Comparison of ENCODE assay signal across 13 mouse cellular contexts in the genomic region with DNA sequence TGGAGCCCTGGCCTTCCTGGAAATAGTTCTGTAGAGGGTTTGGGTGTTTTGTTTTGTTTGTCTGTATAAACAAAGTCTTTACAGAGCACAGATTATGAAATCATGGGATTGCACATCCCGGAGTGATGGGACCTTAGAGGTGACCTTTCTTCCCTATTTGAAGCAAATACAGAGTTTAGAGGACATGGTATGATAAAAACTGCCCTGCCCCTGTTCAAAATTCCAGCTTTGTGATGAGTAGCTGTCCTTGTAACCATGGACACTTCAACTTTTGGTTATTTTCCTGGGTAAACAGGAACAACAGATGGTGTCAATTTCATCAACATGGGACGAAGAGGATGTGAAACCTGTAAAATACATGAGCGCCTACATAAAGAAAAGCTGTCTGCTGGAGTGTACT. TPM values are rescaled to one million over a fixed set of nuclear protein-coding genes. Genes with fewer than 3 reads are reported as not detected.
DNase-seq lines count a peak whose midpoint lies in the region; ATAC-seq and TF ChIP-seq lines count a peak whose summit lies in the region.
"Had no signal": no experiment of that assay in that cellular context is flagged by ENCODE, and none has a peak within 500 bp of the region (broad histone marks: within the 10 kb centered on the region; RNA-seq: fewer than 3 reads in every experiment).

No protein-coding gene starts in this region.

- no peak for DNase-seq in forebrain, embryonic 10.5 days (ENCODE audit: extremely low spot score, low spot score)
- peak; percentile 82 for DNase-seq in lung, postnatal 0 days (ENCODE audit: low spot score)
- DNase-seq in lung, postnatal 4 days: no peak
- DNase-seq in liver, embryonic 14.5 days (ENCODE audit: low read depth in 3 of 3, low spot score in 3 of 3): no peak
- peak; percentile 65 for DNase-seq in splenic B cell, adult 2 months (ENCODE audit: low read depth, low spot score)
- no peak for DNase-seq in left cerebral cortex, postnatal 25 days (ENCODE audit: low spot score in 2 of 2)
- DNase-seq: kidney, adult 18-20 months; spleen, adult 18-20 months had no signal

- no peak for ATAC-seq in forebrain, embryonic 12.5 days (ENCODE audit: low FRiP score)
- no peak for ATAC-seq in lung, postnatal 0 days
- ATAC-seq in liver, embryonic 14.5 days (ENCODE audit: insufficient read depth): no peak
- ATAC-seq in cerebellum, adult (ENCODE audit: insufficient number of reproducible peaks, low FRiP score, low TSS enrichment): no peak
- ATAC-seq: forebrain, embryonic 16.5 days; Patski had no signal

- WGBS in forebrain, embryonic 10.5 days: 94% methylated on average over 3 of the region's 3 CpGs
- WGBS in forebrain, embryonic 12.5 days: 91% methylated on average over 3 of the region's 3 CpGs
- WGBS in lung, postnatal 0 days: 68% methylated on average over 3 of the region's 3 CpGs
- WGBS in liver, embryonic 14.5 days (ENCODE audit: insufficient replicate concordance): 78% methylated on average over 3 of the region's 3 CpGs

- peak; percentile 50; the same call in 1 of the 2 replicates for TF ChIP-seq EP300 in lung, postnatal 0 days (IDR thresholded peaks at IDR 0.05)
- no peak for TF ChIP-seq EP300 in liver, embryonic 14.5 days (IDR thresholded peaks at IDR 0.05; ENCODE audit: low read depth)

- no peak overlapping the region; the same call in 1 of the 2 replicates for H3K4me2 ChIP-seq in forebrain, embryonic 12.5 days
- peak overlapping the region; percentile 68; the same call in 1 of the 2 replicates for H3K4me2 ChIP-seq in lung, postnatal 0 days (replicated peaks; ENCODE audit: low read depth, low read length)
- H3K4me2 ChIP-seq in liver, embryonic 14.5 days (ENCODE audit: low read depth): peak overlapping the region; percentile 89

- TF ChIP-seq CTCF in lung, postnatal 0 days (IDR thresholded peaks at IDR 0.05): no peak
- TF ChIP-seq CTCF in liver, embryonic 14.5 days (IDR thresholded peaks at IDR 0.05; ENCODE audit: low read depth): no peak

- no peak overlapping the region for H3K27ac ChIP-seq in forebrain, embryonic 10.5 days
- no peak overlapping the region for H3K27ac ChIP-seq in forebrain, embryonic 12.5 days
- H3K27ac ChIP-seq in lung, postnatal 0 days (ENCODE audit: low read length): peak overlapping the region; percentile 100
- no peak overlapping the region; the same call in 1 of the 2 replicates for H3K27ac ChIP-seq in liver, embryonic 14.5 days

- H3K27me3 ChIP-seq in forebrain, embryonic 10.5 days (ENCODE audit: poor library complexity, severe bottlenecking): no peaks in the 10 kb centered on the region
- no peaks in the 10 kb centered on the region for H3K27me3 ChIP-seq in forebrain, embryonic 12.5 days
- H3K27me3 ChIP-seq in lung, postnatal 0 days (replicated peaks; ENCODE audit: insufficient read depth, low read length): no peaks in the 10 kb centered on the region
- no peaks in the 10 kb centered on the region for H3K27me3 ChIP-seq in liver, embryonic 14.5 days (ENCODE audit: control insufficient read depth, insufficient read depth, low read length)
- H3K27me3 ChIP-seq in splenic B cell, adult 2 months (ENCODE audit: control insufficient read depth, insufficient read depth, low read length, poor library complexity, severe bottlenecking): no peaks in the 10 kb centered on the region
- H3K27me3 ChIP-seq: heart, embryonic 12.5 days; Patski had no signal

- peaks cover 34% of the 10 kb centered on the region for H3K4me1 ChIP-seq in forebrain, embryonic 10.5 days
- peaks cover 33% of the 10 kb centered on the region for H3K4me1 ChIP-seq in forebrain, embryonic 12.5 days
- peaks cover 12% of the 10 kb centered on the region; the same call in 1 of the 2 replicates for H3K4me1 ChIP-seq in lung, postnatal 0 days (ENCODE audit: insufficient read depth, low read depth, low read length)
- H3K4me1 ChIP-seq in liver, embryonic 14.5 days (replicated peaks; ENCODE audit: control insufficient read depth in 2 of 2, insufficient read depth in 2 of 2, low read length in 1 of 2): peaks cover 21 to 25% of the 10 kb centered on the region in 2 experiments

- peaks cover 16% of the 10 kb centered on the region for H3K36me3 ChIP-seq in forebrain, embryonic 10.5 days (replicated peaks)
- no peaks in the 10 kb centered on the region for H3K36me3 ChIP-seq in forebrain, embryonic 12.5 days (replicated peaks)
- H3K36me3 ChIP-seq in lung, postnatal 0 days (ENCODE audit: insufficient read depth, low read length): no peaks in the 10 kb centered on the region
- peaks cover 4% of the 10 kb centered on the region; the same call in 1 of the 2 replicates for H3K36me3 ChIP-seq in liver, embryonic 14.5 days (replicated peaks; ENCODE audit: control insufficient read depth, insufficient read depth, low read depth)
- peaks cover 2% of the 10 kb centered on the region; the same call in 1 of the 2 replicates for H3K36me3 ChIP-seq in splenic B cell, adult 2 months (ENCODE audit: control insufficient read depth, insufficient read depth, low read length, poor library complexity, severe bottlenecking)

- peak overlapping the region; percentile 100 for H3K4me3 ChIP-seq in forebrain, embryonic 10.5 days
- H3K4me3 ChIP-seq in forebrain, embryonic 12.5 days (replicated peaks): no peak overlapping the region; the same call in 1 of the 2 replicates
- H3K4me3 ChIP-seq in lung, postnatal 0 days (ENCODE audit: low read depth, low read length): no peak overlapping the region
- peak overlapping the region in 1 of 2 experiments; percentile 59; a peak in 2 of 4 replicates for H3K4me3 ChIP-seq in liver, embryonic 14.5 days (ENCODE audit: insufficient read depth in 1 of 2, low read depth in 2 of 2, low read length in 2 of 2)

- no peaks in the 10 kb centered on the region for H3K9me3 ChIP-seq in forebrain, embryonic 10.5 days
- no peaks in the 10 kb centered on the region for H3K9me3 ChIP-seq in forebrain, embryonic 12.5 days
- H3K9me3 ChIP-seq in lung, postnatal 0 days (ENCODE audit: low read length): no peaks in the 10 kb centered on the region
- H3K9me3 ChIP-seq in liver, embryonic 14.5 days (ENCODE audit: control insufficient read depth, low read length): no peaks in the 10 kb centered on the region
- H3K9me3 ChIP-seq: heart, embryonic 12.5 days had no signal

- H3K9ac ChIP-seq in forebrain, embryonic 12.5 days: no peak overlapping the region
- H3K9ac ChIP-seq in lung, postnatal 0 days (replicated peaks; ENCODE audit: low read depth): no peak overlapping the region
- H3K9ac ChIP-seq in liver, embryonic 14.5 days (replicated peaks): 0 out of 2 replicates have a peak overlapping the region, but pooled peaks have one; percentile 6

- intact Hi-C loops in left cerebral cortex, postnatal 25 days (cut with DNase I): loop anchor here (2.0 kb wide), 1 partner anchor 59 kb away; the partner anchor contains the start of gene Rpl13

RNA-seq across cellular contexts. Expression of gene Ankrd11, which starts 1.9 kb away (rescaled TPM):
- 33.4 and 33.8 TPM in 2 replicates for polyA plus RNA-seq in forebrain, embryonic 10.5 days (2016; fragmentation: Nextera tagmentation; extraction: Ambion mirVana)
- 38.4 and 65.7 TPM in 2 replicates for polyA plus RNA-seq in forebrain, embryonic 12.5 days (2016; fragmentation: Nextera tagmentation; extraction: Ambion mirVana)
- polyA plus RNA-seq in lung, postnatal 0 days (2015; fragmentation: Nextera tagmentation; extraction: Ambion mirVana): 46.5 and 60.1 TPM in 2 replicates
- 9.9 and 12.4 TPM in 2 replicates for polyA plus RNA-seq in liver, embryonic 14.5 days (2012; rRNA removed)
- 10.8 and 18.5 TPM in 2 replicates for polyA plus RNA-seq in liver, embryonic 14.5 days (2014; fragmentation: Nextera tagmentation; extraction: Ambion mirVana)
- 100 to 1,000 TPM; 147 to 152 TPM for total RNA-seq in left cerebral cortex, postnatal 25 days (2021)

RNA-seq across cellular contexts. Expression of gene Spg7, which starts 18.8 kb away (rescaled TPM):
- 53.9 and 56.8 TPM in 2 replicates for polyA plus RNA-seq in forebrain, embryonic 10.5 days (2016; fragmentation: Nextera tagmentation; extraction: Ambion mirVana)
- polyA plus RNA-seq in forebrain, embryonic 12.5 days (2016; fragmentation: Nextera tagmentation; extraction: Ambion mirVana): 59.1 and 61.6 TPM in 2 replicates
- polyA plus RNA-seq in lung, postnatal 0 days (2015; fragmentation: Nextera tagmentation; extraction: Ambion mirVana): 22.7 and 27.3 TPM in 2 replicates
- polyA plus RNA-seq in liver, embryonic 14.5 days (2012; rRNA removed): 19.0 and 26.0 TPM in 2 replicates
- 19.5 and 21.0 TPM in 2 replicates for polyA plus RNA-seq in liver, embryonic 14.5 days (2014; fragmentation: Nextera tagmentation; extraction: Ambion mirVana)
- total RNA-seq in left cerebral cortex, postnatal 25 days (2021): 10 to 100 TPM; 64.3 to 68.6 TPM

RNA-seq across cellular contexts. Expression of gene Rpl13, which starts 58.2 kb away (rescaled TPM):
- 1,382 and 1,410 TPM in 2 replicates for polyA plus RNA-seq in forebrain, embryonic 10.5 days (2016; fragmentation: Nextera tagmentation; extraction: Ambion mirVana)
- 1,076 and 1,105 TPM in 2 replicates for polyA plus RNA-seq in forebrain, embryonic 12.5 days (2016; fragmentation: Nextera tagmentation; extraction: Ambion mirVana)
- polyA plus RNA-seq in lung, postnatal 0 days (2015; fragmentation: Nextera tagmentation; extraction: Ambion mirVana): 1,019 and 1,086 TPM in 2 replicates
- polyA plus RNA-seq in liver, embryonic 14.5 days (2012; rRNA removed): 1,340 and 1,385 TPM in 2 replicates
- polyA plus RNA-seq in liver, embryonic 14.5 days (2014; fragmentation: Nextera tagmentation; extraction: Ambion mirVana): 1,145 and 1,179 TPM in 2 replicates
- total RNA-seq in left cerebral cortex, postnatal 25 days (2021): 100 to 1,000 TPM; 350 to 359 TPM

Comparison
In these comparisons a context has a peak if more than half of its experiments do, and no peak if none do; other contexts are left out.
1. DNase-seq: peak in lung, postnatal 0 days (single experiment) and splenic B cell, adult 2 months (single experiment); none in forebrain, embryonic 10.5 days (single experiment), lung, postnatal 4 days (0 of 2), liver, embryonic 14.5 days (0 of 3) and left cerebral cortex, postnatal 25 days (0 of 2).